Mouse (Mus musculus): ENCODE measurements around the gene Olfr608. TPM values are rescaled to one million over a fixed set of nuclear protein-coding genes. Genes with fewer than 3 reads are reported as not detected.
"Not testable (repeated sequence)": the region's sequence is repeated elsewhere in the genome, so short reads cannot be mapped to it uniquely, and the experiment has no call there.

The Olfr608 gene
- not detected in 2 replicates for polyA plus RNA-seq (2015; fragmentation: Nextera tagmentation; extraction: Ambion mirVana)

GRCm38 (mm10) chr7:103469577-103469976, at the start of gene Olfr608:
Olfr608 (plus strand) TSS chr7:103469877.
- H3K4me2 ChIP-seq: no peak within 1 kb of the TSS
- no peaks in the 10 kb centered on the region for H3K36me3 ChIP-seq
- H3K4me1 ChIP-seq: no peaks in the 10 kb centered on the region
- no peak within 1 kb of the TSS for H3K27ac ChIP-seq
- no peaks in the 10 kb centered on the region for H3K9me3 ChIP-seq
- no peak within 1 kb of the TSS for H3K4me3 ChIP-seq
- H3K27me3 ChIP-seq: no peaks in the 10 kb centered on the region
- ATAC-seq (ENCODE audit: insufficient number of reproducible peaks, low FRiP score, low TSS enrichment, low read depth): no peak
- no peak within 1 kb of the TSS for H3K9ac ChIP-seq

- Histone ChIP-seq H3K9me3 (no peaks in the 10 kb centered on the region), H3K4me1 (no peaks in the 10 kb centered on the region), H3K4me3 (no peak within 1 kb of the TSS), H3K4me2 (no peak within 1 kb of the TSS), H3K36me3 (no peaks in the 10 kb centered on the region), H3K27me3 (no peaks in the 10 kb centered on the region), H3K27ac (no peak within 1 kb of the TSS), H3K9ac (no peak within 1 kb of the TSS)
- no peak for ATAC-seq (ENCODE audit: insufficient number of reproducible peaks, low FRiP score, low TSS enrichment, low read depth)
- WGBS: 87% methylated on average over 1 of the region's 1 CpGs
These were observed 24.3 kb upstream of the Olfr608 start, which contains the start of gene Olfr605 for GRCm38 (mm10) chr7:103445339-103445738. Olfr605 (minus strand) TSS chr7:103445439.

- WGBS: 91% methylated on average over 2 of the region's 2 CpGs
These were observed 20.9 kb upstream of the Olfr608 start, which contains the start of gene Olfr606 for GRCm38 (mm10) chr7:103448746-103449145. Olfr606 (plus strand) TSS chr7:103449046.

GRCm38 (mm10) chr7:103460590-103460989, 9.1 kb upstream of the Olfr608 start:
- Histone ChIP-seq H3K36me3 (no peaks in the 10 kb centered on the region), H3K27ac (no peak overlapping the region), H3K27me3 (no peaks in the 10 kb centered on the region), H3K4me2 (no peak overlapping the region), H3K4me3 (no peak overlapping the region), H3K9me3 (no peaks in the 10 kb centered on the region), H3K4me1 (no peaks in the 10 kb centered on the region), H3K9ac (no peak overlapping the region)
- WGBS: 86% methylated on average over 5 of the region's 5 CpGs
- no peak for ATAC-seq (ENCODE audit: insufficient number of reproducible peaks, low FRiP score, low TSS enrichment, low read depth)

More at GRCm38 (mm10) chr7:103448746-103449145, 20.9 kb upstream of the Olfr608 start, which contains the start of gene Olfr606:
- Histone ChIP-seq H3K4me2 (no peak within 1 kb of the TSS), H3K9ac (no peak within 1 kb of the TSS), H3K9me3 (no peaks in the 10 kb centered on the region), H3K4me3 (no peak within 1 kb of the TSS), H3K4me1 (no peaks in the 10 kb centered on the region), H3K27me3 (no peaks in the 10 kb centered on the region), H3K27ac (no peak within 1 kb of the TSS), H3K36me3 (no peaks in the 10 kb centered on the region)
- no peak for ATAC-seq (ENCODE audit: insufficient number of reproducible peaks, low FRiP score, low TSS enrichment, low read depth)

GRCm38 (mm10) chr7:103477106-103477505, 7.4 kb downstream of the Olfr608 start:
- ATAC-seq (ENCODE audit: insufficient number of reproducible peaks, low FRiP score, low TSS enrichment, low read depth); H3K36me3 ChIP-seq; H3K27ac ChIP-seq; H3K4me2 ChIP-seq; H3K4me1 ChIP-seq; H3K9me3 ChIP-seq; H3K4me3 ChIP-seq; H3K27me3 ChIP-seq; H3K9ac ChIP-seq: not testable (repeated sequence)
- 84% methylated on average over 9 of the region's 9 CpGs for WGBS

GRCm38 (mm10) chr7:103497962-103498361, 28.3 kb downstream of the Olfr608 start, which contains the start of gene Olfr609:
Olfr609 (minus strand) TSS chr7:103498062.
- Histone ChIP-seq H3K4me2 (no peak within 1 kb of the TSS), H3K36me3 (no peaks in the 10 kb centered on the region), H3K9me3 (no peaks in the 10 kb centered on the region), H3K27ac (no peak within 1 kb of the TSS), H3K9ac (no peak within 1 kb of the TSS), H3K27me3 (no peaks in the 10 kb centered on the region), H3K4me1 (no peaks in the 10 kb centered on the region), H3K4me3 (no peak within 1 kb of the TSS)
- no peak for ATAC-seq (ENCODE audit: insufficient number of reproducible peaks, low FRiP score, low TSS enrichment, low read depth)
- WGBS: 43% methylated on average over 1 of the region's 1 CpGs

- Histone ChIP-seq H3K36me3 (no peaks in the 10 kb centered on the region), H3K9me3 (no peaks in the 10 kb centered on the region), H3K4me3 (no peak within 1 kb of the TSS), H3K27me3 (no peaks in the 10 kb centered on the region), H3K4me1 (no peaks in the 10 kb centered on the region), H3K9ac (no peak within 1 kb of the TSS), H3K4me2 (no peak within 1 kb of the TSS), H3K27ac (no peak within 1 kb of the TSS)
- WGBS: 77% methylated on average over 2 of the region's 2 CpGs
- no peak for ATAC-seq (ENCODE audit: insufficient number of reproducible peaks, low FRiP score, low TSS enrichment, low read depth)
These were observed 42.3 kb downstream of the Olfr608 start, which contains the start of gene Olfr610 for GRCm38 (mm10) chr7:103512022-103512421. Olfr610 (minus strand) TSS chr7:103512122.

- not testable (repeated sequence) for H3K4me3 ChIP-seq; H3K27ac ChIP-seq; H3K4me1 ChIP-seq; ATAC-seq (ENCODE audit: insufficient number of reproducible peaks, low FRiP score, low TSS enrichment, low read depth); H3K9me3 ChIP-seq; H3K36me3 ChIP-seq; H3K9ac ChIP-seq; H3K27me3 ChIP-seq; H3K4me2 ChIP-seq
- 63% methylated on average over 1 of the region's 1 CpGs for WGBS
These were observed 51.1 kb downstream of the Olfr608 start, which contains the start of gene Olfr611 for GRCm38 (mm10) chr7:103520746-103521145. Olfr611 (minus strand) TSS chr7:103520846.

Other genes with a start within 250 kb of the Olfr608 start
- not detected in 2 replicates for gene Usp17ld, start 217.4 kb upstream of the Olfr608 start, polyA plus RNA-seq (2015; fragmentation: Nextera tagmentation; extraction: Ambion mirVana)
- gene Olfr596, start 164.2 kb upstream of the Olfr608 start, polyA plus RNA-seq (2015; fragmentation: Nextera tagmentation; extraction: Ambion mirVana): not detected in 2 replicates
- not detected in 2 replicates for gene Olfr597, start 153.6 kb upstream of the Olfr608 start, polyA plus RNA-seq (2015; fragmentation: Nextera tagmentation; extraction: Ambion mirVana)
- gene Olfr598, start 146.3 kb upstream of the Olfr608 start, polyA plus RNA-seq (2015; fragmentation: Nextera tagmentation; extraction: Ambion mirVana): not detected in 2 replicates
- not detected in 2 replicates for gene Olfr599, start 134.0 kb upstream of the Olfr608 start, polyA plus RNA-seq (2015; fragmentation: Nextera tagmentation; extraction: Ambion mirVana)
- not detected in 2 replicates for gene Olfr600, start 120.2 kb upstream of the Olfr608 start, polyA plus RNA-seq (2015; fragmentation: Nextera tagmentation; extraction: Ambion mirVana)
- not detected in 2 replicates for gene Olfr601, start 107.2 kb upstream of the Olfr608 start, polyA plus RNA-seq (2015; fragmentation: Nextera tagmentation; extraction: Ambion mirVana)
- not detected in 2 replicates for gene Olfr603, start 83.7 kb upstream of the Olfr608 start, polyA plus RNA-seq (2015; fragmentation: Nextera tagmentation; extraction: Ambion mirVana)
- not detected in 2 replicates for gene Usp17lc, start 54.8 kb upstream of the Olfr608 start, polyA plus RNA-seq (2015; fragmentation: Nextera tagmentation; extraction: Ambion mirVana)
- not detected in 2 replicates for gene Olfr605, start 24.4 kb upstream of the Olfr608 start, polyA plus RNA-seq (2015; fragmentation: Nextera tagmentation; extraction: Ambion mirVana)
- gene Olfr606, start 20.8 kb upstream of the Olfr608 start, polyA plus RNA-seq (2015; fragmentation: Nextera tagmentation; extraction: Ambion mirVana): not detected in 2 replicates
- not detected in 2 replicates for gene Olfr607, start 5.7 kb upstream of the Olfr608 start, polyA plus RNA-seq (2015; fragmentation: Nextera tagmentation; extraction: Ambion mirVana)
- not detected in 2 replicates for gene Olfr609, start 28.2 kb downstream of the Olfr608 start, polyA plus RNA-seq (2015; fragmentation: Nextera tagmentation; extraction: Ambion mirVana)
- gene Olfr610, start 42.2 kb downstream of the Olfr608 start, polyA plus RNA-seq (2015; fragmentation: Nextera tagmentation; extraction: Ambion mirVana): not detected in 2 replicates
- not detected in 2 replicates for gene Olfr611, start 51.0 kb downstream of the Olfr608 start, polyA plus RNA-seq (2015; fragmentation: Nextera tagmentation; extraction: Ambion mirVana)
- gene Olfr612, start 72.8 kb downstream of the Olfr608 start, polyA plus RNA-seq (2015; fragmentation: Nextera tagmentation; extraction: Ambion mirVana): not detected in 2 replicates
- not detected in 2 replicates for gene Olfr613, start 78.2 kb downstream of the Olfr608 start, polyA plus RNA-seq (2015; fragmentation: Nextera tagmentation; extraction: Ambion mirVana)
- gene Olfr615, start 86.2 kb downstream of the Olfr608 start, polyA plus RNA-seq (2015; fragmentation: Nextera tagmentation; extraction: Ambion mirVana): not detected in 2 replicates
- not detected in 2 replicates for gene Olfr616, start 99.3 kb downstream of the Olfr608 start, polyA plus RNA-seq (2015; fragmentation: Nextera tagmentation; extraction: Ambion mirVana)
- not detected in 2 replicates for gene Olfr617, start 103.2 kb downstream of the Olfr608 start, polyA plus RNA-seq (2015; fragmentation: Nextera tagmentation; extraction: Ambion mirVana)
- 0.04 TPM in 1 of 2 replicates, not detected in the other for gene Olfr618, start 120.2 kb downstream of the Olfr608 start, polyA plus RNA-seq (2015; fragmentation: Nextera tagmentation; extraction: Ambion mirVana)
- gene Olfr619, start 130.7 kb downstream of the Olfr608 start, polyA plus RNA-seq (2015; fragmentation: Nextera tagmentation; extraction: Ambion mirVana): not detected in 2 replicates
- gene Olfr620, start 142.7 kb downstream of the Olfr608 start, polyA plus RNA-seq (2015; fragmentation: Nextera tagmentation; extraction: Ambion mirVana): not detected in 2 replicates
- gene Olfr622, start 172.8 kb downstream of the Olfr608 start, polyA plus RNA-seq (2015; fragmentation: Nextera tagmentation; extraction: Ambion mirVana): not detected in 2 replicates
- gene Olfr623, start 193.8 kb downstream of the Olfr608 start, polyA plus RNA-seq (2015; fragmentation: Nextera tagmentation; extraction: Ambion mirVana): not detected in 2 replicates
- gene Olfr624, start 201.3 kb downstream of the Olfr608 start, polyA plus RNA-seq (2015; fragmentation: Nextera tagmentation; extraction: Ambion mirVana): 0.02 and 0.03 TPM in 2 replicates
- gene Olfr625-ps1, start 212.8 kb downstream of the Olfr608 start, polyA plus RNA-seq (2015; fragmentation: Nextera tagmentation; extraction: Ambion mirVana): not detected in 2 replicates
- not detected in 2 replicates for gene Olfr243, start 244.8 kb downstream of the Olfr608 start, polyA plus RNA-seq (2015; fragmentation: Nextera tagmentation; extraction: Ambion mirVana)